Mouse (Mus musculus) stomach, embryonic 16.5 days (tissue): ENCODE data around the gene Leap2. TPM values are rescaled to one million over a fixed set of nuclear protein-coding genes. Genes with fewer than 3 reads are reported as not detected.

ENCODE experiments used
- ATAC-seq: fragments of 200-750 bp; cut with Nextera tagmentation; 2 replicates; pipeline ENCODE4 v1.8.0; 2017; ENCODE audit warnings: moderate number of reproducible peaks, moderate TSS enrichment; ENCODE audit not compliant: insufficient read depth, low FRiP score
- H3K27ac ChIP-seq: fragments of 300-500 bp; sonication (generic); 2 replicates; pipeline ENCODE4 v1.5.1; 2014; ENCODE audit warnings: low read length
- H3K27me3 ChIP-seq: fragments of 300-500 bp; sonication (generic); 2 replicates; pipeline ENCODE4 v1.6.1; 2014; ENCODE audit warnings: low read length, control low read depth, mixed read lengths; ENCODE audit not compliant: control insufficient read depth, insufficient read depth
- H3K36me3 ChIP-seq: fragments of 300-500 bp; sonication (generic); 2 replicates; pipeline ENCODE4 v1.6.1; 2014; ENCODE audit warnings: low read length; ENCODE audit not compliant: control insufficient read depth, insufficient read depth
- H3K4me1 ChIP-seq: fragments of 300-500 bp; sonication (generic); 2 replicates; pipeline ENCODE4 v1.6.1; 2014; ENCODE audit warnings: low read length, control low read depth, mixed read lengths; ENCODE audit not compliant: control insufficient read depth, insufficient read depth
- H3K4me2 ChIP-seq: fragments of 300-500 bp; sonication (generic); 2 replicates; pipeline ENCODE4 v1.6.1; 2014; ENCODE audit warnings: low read depth, low read length, mixed read lengths
- H3K4me3 ChIP-seq: fragments of 300-500 bp; sonication (generic); replicated peaks from 2 replicates; pipeline ENCODE4 v1.5.1; 2014; ENCODE audit warnings: mild to moderate bottlenecking, low read length
- H3K9ac ChIP-seq: fragments of 300-500 bp; sonication (generic); 2 replicates; pipeline ENCODE4 v1.6.1; 2014; ENCODE audit warnings: low read length
- H3K9me3 ChIP-seq: fragments of 300-500 bp; sonication (generic); replicated peaks from 2 replicates; pipeline ENCODE4 v1.6.1; 2016; ENCODE audit warnings: low read length, control low read depth; ENCODE audit not compliant: control insufficient read depth
- WGBS: fragments of 180-500 bp; shearing (Covaris S2); extraction: QIAGEN DNeasy Blood & Tissue Kit; methylation state at CpG from one replicate; pipeline ENCODE4 v1.1.7; 2014; 5-methylcytosine and 5-hydroxymethylcytosine counted together
- polyA plus RNA-seq: library from polyadenylated mRNA; unstranded; fragments of >200 nt; fragmentation: Nextera tagmentation; extraction: Ambion mirVana; gene quantifications from 2 replicates; pipeline ENCODE4 v1.2.1, GENCODE M21; 2015

The Leap2 gene
- polyA plus RNA-seq: 5.4 and 8.4 TPM in 2 replicates

DNA sequence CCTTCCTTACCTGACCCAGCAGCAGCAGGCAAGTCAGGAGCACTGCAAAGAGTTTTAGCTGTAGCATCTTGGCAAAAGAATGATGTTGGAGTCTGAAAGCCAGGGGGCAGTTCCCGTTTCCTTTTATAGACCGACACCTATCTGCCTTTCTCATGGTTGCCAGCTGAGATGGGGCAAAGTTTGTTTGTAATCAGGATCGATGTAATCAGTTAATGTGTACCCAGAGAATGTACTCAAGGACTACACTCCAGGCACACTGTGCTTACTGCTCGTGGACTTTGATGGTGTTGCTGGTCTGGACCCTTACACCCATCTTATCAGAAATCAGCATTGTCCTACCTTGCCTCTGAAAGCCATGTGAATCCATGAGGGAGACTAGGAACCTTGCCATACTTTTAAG, at the start of gene Leap2:
TSS of gene Leap2 (minus strand) at position 135 of the 400 bp plus-strand sequence.
- Histone ChIP-seq H3K36me3 (peaks cover 7% of the 10 kb centered on the region; the same call in 1 of the 2 replicates), H3K4me1 (no peaks in the 10 kb centered on the region), H3K4me2 (no peak within 1 kb of the TSS), H3K27me3 (no peaks in the 10 kb centered on the region), H3K27ac (no peak within 1 kb of the TSS), H3K4me3 (no peak within 1 kb of the TSS), H3K9ac (no peak within 1 kb of the TSS), H3K9me3 (no peaks in the 10 kb centered on the region)
- 76% methylated on average over 4 of the region's 4 CpGs for WGBS
- ATAC-seq: no peak

DNA sequence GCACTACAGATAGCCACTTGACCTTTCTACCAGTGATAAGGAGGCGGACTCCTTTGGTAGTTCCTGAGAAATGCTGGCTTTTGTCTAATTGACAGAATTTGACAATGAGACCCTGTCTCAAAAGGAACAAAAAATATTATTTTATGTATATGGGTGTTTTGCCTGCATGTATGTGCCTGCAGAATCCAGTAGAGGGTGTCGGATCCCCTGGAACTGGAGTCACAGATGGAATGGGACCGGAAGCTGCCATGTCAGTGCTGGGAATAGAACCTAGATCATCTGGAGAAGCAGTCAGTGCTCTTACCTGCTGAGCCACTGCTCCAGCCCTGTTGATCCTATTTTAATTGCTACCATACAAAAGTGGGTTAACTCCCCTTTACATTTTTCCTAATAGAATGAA, 49.7 kb upstream of the Leap2 start:
- Histone ChIP-seq H3K9ac (no peak overlapping the region), H3K36me3 (no peaks in the 10 kb centered on the region), H3K4me3 (no peak overlapping the region), H3K27me3 (peaks cover 37% of the 10 kb centered on the region), H3K27ac (no peak overlapping the region), H3K9me3 (no peaks in the 10 kb centered on the region), H3K4me1 (peaks cover 10% of the 10 kb centered on the region), H3K4me2 (no peak overlapping the region)
- 71% methylated on average over 3 of the region's 3 CpGs for WGBS
- ATAC-seq: no peak

DNA sequence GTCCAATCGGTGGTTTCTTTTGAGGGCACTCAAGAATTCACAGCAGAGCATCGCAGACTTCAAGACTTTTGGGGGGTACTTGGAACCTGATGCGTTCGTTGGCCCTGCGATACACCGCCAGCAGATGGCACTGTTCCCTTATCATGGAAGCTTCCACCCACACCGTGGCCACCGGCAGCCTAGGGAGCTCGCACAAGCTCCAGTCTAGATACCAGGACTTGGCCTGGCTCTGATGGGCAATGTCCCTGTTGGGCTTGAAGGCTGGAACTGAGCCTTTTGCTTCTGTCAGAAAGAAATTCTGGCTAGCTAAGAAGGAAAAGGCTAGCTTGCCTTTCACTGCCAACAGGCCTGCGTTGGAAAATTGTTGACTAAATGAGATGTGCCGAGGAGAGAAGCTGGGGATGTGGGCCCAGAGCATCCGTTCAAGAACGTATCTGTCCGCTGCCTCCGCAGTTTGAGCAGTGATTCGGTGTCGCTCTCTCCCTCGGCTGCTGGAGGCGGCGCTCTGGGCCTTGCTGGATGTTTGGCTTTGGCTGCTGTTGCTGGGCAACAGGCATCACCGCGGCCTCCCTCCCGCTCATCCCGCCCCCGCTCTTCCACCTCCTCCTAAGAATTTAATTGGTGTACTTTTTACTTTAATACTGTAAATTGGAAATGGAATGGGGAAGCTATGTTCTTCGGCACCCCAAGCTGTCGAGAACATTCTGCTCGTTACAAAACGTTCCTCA, 47.2 kb upstream of the Leap2 start, which contains the start of gene Gm9837:
TSS of gene Gm9837 (minus strand) at position 512 of the 728 bp plus-strand sequence.
- H3K4me3 ChIP-seq: peak within 1 kb of the TSS; percentile 27
- no peaks in the 10 kb centered on the region for H3K36me3 ChIP-seq
- H3K4me2 ChIP-seq: peak within 1 kb of the TSS; percentile 49
- H3K9me3 ChIP-seq: no peaks in the 10 kb centered on the region
- 5% methylated on average over 29 of the region's 29 CpGs for WGBS
- H3K27ac ChIP-seq: no peak within 1 kb of the TSS
- H3K9ac ChIP-seq: peak within 1 kb of the TSS; percentile 4; the same call in 1 of the 2 replicates
- peaks cover 17% of the 10 kb centered on the region for H3K4me1 ChIP-seq
- H3K27me3 ChIP-seq: peaks cover 41% of the 10 kb centered on the region
- ATAC-seq: peak; percentile 78; the same call in 1 of the 2 replicates

DNA sequence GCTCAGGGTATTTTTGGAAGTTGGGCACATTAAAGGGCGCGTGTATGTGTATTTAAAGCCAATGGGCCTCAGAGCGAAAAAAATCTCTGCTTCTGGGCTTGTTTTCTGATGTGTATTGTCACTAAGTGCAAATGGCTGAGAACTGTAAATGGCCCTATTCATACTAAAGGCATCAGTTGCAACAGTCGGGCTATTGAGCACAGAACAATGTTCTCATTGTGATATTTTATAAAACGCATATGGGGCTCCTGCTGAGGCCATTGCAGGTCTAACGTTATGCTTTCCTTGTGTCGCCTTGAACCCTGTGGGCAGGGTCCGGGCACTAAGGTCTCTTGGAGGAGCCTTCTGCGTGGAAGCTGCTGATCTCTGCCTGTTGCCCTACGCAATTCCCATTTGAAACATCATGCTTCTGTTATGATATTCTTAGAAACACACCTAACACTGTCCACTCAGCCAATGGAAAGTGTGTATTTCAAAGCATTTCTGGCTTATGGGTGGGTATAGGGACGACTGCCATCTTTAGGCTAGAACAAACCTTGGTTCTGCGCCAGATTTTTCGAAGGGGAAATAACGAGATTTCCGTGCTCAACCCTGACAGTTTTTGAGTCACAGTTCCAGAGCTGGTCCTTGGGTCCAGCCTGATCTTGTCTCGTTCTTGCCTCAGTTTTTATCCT, 46.5 kb upstream of the Leap2 start:
- Histone ChIP-seq H3K27me3 (peaks cover 42% of the 10 kb centered on the region), H3K4me1 (peaks cover 17% of the 10 kb centered on the region), H3K4me3 (no peak overlapping the region)

DNA sequence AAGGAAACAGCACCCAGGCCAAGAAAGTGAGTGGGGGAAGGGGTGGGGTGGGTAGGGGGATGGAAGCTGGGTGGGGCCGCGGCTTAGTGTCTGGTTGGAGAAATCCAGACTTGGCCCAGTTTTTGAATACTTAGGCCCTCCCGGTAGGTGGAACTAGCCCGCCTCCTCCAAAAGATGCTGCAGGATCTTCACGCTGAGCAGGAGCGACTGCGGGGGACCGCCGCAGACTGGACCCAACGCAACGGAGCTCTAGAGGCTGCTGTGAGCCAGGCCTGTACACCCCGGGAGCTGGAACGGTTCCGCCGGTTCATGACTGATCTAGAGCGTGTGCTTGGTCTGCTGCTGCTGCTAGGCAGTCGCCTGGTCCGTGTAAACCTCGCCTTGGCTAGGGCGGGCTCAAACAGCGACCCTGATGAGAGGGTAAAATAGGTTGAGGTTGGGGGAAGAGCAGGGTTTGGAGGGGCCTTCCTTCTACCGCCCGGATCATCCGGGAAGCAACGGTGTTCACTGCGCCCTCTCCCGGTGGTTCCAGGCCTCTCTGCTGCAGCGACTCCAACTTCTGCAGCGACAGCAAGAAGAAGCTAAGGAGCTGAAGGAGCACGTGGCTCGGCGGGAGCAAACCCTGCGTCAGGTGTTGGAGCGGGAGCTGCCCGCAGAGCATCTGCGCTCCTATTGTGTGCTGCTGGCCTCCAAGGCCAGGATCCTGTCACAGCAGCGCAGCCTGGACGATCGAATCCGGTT, 43.4 kb upstream of the Leap2 start:
- peak; percentile 32 for ATAC-seq
- Histone ChIP-seq H3K36me3 (no peaks in the 10 kb centered on the region), H3K9ac (peak overlapping the region; percentile 74), H3K9me3 (no peaks in the 10 kb centered on the region), H3K4me1 (peaks cover 26% of the 10 kb centered on the region), H3K27me3 (peaks cover 66% of the 10 kb centered on the region), H3K4me3 (peak overlapping the region; percentile 44), H3K27ac (no peak overlapping the region), H3K4me2 (peak overlapping the region; percentile 60)
- WGBS: 7% methylated on average over 40 of the region's 40 CpGs

More for the DNA sequence above, 46.5 kb upstream of the Leap2 start:
- Histone ChIP-seq H3K36me3 (no peaks in the 10 kb centered on the region), H3K9me3 (no peaks in the 10 kb centered on the region), H3K9ac (no peak overlapping the region), H3K4me2 (peak overlapping the region; percentile 49), H3K27ac (no peak overlapping the region)
- 41% methylated on average over 16 of the region's 16 CpGs for WGBS
- ATAC-seq: no peak

DNA sequence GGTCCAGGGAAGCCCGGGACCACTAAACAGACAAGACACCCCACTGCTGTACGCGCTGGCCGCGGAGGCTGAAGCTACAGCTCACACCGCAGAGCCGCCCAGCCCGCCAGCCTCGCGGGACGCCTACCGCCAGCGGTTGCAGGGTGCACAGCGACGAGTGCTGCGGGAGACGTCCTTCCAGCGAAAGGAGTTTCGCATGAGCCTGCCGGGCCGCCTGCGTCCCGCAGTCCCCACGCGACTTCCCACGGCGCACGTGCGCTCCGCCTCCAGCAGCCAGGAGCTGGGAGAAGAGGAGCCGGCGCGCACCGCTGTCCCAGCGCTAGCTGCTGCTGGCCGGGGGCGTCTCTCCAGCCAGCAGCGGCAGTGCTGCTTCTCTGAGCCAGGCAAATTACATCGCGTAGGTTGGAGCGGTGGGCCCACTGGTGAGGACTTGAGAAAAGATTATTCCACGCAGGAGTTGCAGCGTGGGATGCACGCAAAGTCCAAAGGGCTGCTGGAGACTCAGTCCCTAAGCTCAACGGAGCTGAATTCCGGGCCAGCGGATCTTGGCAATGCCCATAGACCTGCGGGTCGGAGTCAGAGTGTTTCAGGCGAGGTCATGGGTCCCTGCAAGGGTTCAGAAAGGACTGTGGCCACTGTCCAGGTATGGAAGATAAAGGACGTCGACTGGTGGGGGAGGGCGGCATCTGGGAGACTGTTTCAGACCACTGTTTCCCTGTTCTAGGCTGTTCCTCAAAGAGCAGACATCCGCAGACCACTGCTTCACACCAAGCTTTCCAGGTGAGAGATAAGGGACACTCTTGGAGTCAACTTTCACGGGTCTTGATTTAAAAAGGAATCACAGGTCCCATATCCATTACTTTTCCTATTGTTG, 40.8 kb upstream of the Leap2 start:
- Histone ChIP-seq H3K27ac (no peak overlapping the region), H3K36me3 (no peaks in the 10 kb centered on the region), H3K4me2 (peak overlapping the region; percentile 80), H3K4me3 (peak overlapping the region; percentile 51), H3K27me3 (peaks cover 58% of the 10 kb centered on the region), H3K9ac (peak overlapping the region; percentile 49), H3K9me3 (no peaks in the 10 kb centered on the region), H3K4me1 (peaks cover 15% of the 10 kb centered on the region)
- no peak for ATAC-seq
- 6% methylated on average over 55 of the region's 55 CpGs for WGBS

DNA sequence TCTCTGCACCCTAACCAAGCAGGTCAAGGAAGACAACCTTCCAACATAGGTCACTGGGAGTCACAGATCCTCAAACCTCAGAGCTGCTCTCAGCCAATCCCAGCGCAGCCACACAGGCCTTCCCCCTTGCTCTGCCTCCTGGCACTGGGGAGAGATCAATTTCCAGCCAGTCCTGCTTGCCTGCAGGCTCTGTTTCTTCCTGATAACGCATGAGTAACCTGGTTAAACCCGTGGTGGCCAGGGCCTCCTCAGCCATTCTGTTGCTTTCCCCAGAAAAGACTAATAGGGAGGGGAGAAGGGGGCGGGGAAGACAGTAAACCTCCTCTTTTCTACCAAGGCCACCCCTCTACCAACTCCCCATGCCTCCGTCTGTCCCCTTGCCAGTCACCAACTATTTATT, 38.8 kb upstream of the Leap2 start:
- no peaks in the 10 kb centered on the region for H3K9me3 ChIP-seq
- peaks cover 16% of the 10 kb centered on the region for H3K4me1 ChIP-seq
- H3K27me3 ChIP-seq: peaks cover 51% of the 10 kb centered on the region
- no peak overlapping the region for H3K9ac ChIP-seq
- no peak overlapping the region for H3K4me3 ChIP-seq
- 31% methylated on average over 5 of the region's 5 CpGs for WGBS
- no peak overlapping the region for H3K27ac ChIP-seq
- no peak for ATAC-seq
- no peak overlapping the region for H3K4me2 ChIP-seq
- H3K36me3 ChIP-seq: no peaks in the 10 kb centered on the region

DNA sequence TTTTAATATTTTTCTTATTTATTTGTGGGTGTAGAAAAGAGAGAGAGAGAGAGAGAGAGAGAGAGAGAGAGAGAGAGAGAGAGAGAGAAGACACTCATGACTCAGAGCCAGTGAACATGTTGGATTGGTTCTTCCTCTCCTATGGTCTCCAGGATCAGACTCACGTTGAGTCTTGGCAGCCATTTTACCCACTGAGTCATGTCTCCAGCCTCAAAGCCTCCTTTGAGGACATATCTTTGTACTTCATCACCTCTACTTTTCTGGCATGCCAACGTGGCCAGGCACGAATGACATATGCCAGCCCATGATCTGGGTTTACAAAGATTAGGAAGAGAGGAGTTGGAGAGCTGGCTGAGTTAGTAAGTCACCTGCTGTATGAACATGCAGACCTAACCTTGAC, 37.2 kb upstream of the Leap2 start:
- no peak overlapping the region for H3K9ac ChIP-seq
- no peak for ATAC-seq
- peaks cover 12% of the 10 kb centered on the region; the same call in 1 of the 2 replicates for H3K4me1 ChIP-seq
- no peak overlapping the region for H3K27ac ChIP-seq
- WGBS: 75% methylated on average over 3 of the region's 3 CpGs
- no peak overlapping the region for H3K4me2 ChIP-seq
- no peaks in the 10 kb centered on the region for H3K36me3 ChIP-seq
- no peaks in the 10 kb centered on the region for H3K9me3 ChIP-seq
- no peak overlapping the region for H3K4me3 ChIP-seq
- peaks cover 39% of the 10 kb centered on the region for H3K27me3 ChIP-seq
